Mouse (Mus musculus): Measurements from ENCODE around the gene Rsad2. TPM values are rescaled to one million over a fixed set of nuclear protein-coding genes. Genes with fewer than 3 reads are reported as not detected.
A peak's percentile ranks its signal among the peaks of the same experiment; 100 is the strongest.

The Rsad2 gene
- polyA plus RNA-seq, 1 experiment from 2014 or later, result 1.2 TPM

DNA sequence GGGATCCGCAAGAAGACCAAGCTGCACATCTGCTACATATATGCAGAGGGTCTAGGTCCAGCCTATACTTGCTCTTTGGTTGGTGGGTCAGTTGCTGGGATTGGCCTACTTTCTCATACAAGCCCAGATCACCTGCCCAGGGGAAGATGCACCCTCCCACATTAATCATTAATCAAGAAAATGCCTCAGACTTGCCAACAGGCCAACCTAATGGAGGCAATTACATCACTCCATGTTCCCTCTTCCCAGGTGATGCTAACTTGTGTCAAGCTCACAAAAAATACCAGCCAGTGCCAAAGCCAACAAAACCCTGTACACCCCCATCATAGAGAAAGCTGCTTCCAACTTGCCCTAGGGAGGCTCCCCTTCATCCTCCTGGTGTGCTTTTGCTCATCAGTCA, 55.5 kb downstream of the Rsad2 start:
- WGBS, result 100% methylated on average over 1 of the region's 1 CpGs
- Histone ChIP-seq H3K4me1 (replicated peaks) (peaks cover 38% of the 10 kb centered on the region), H3K9me3 (replicated peaks) (no peaks in the 10 kb centered on the region), H3K4me3 (no peak overlapping the region), H3K27me3 (replicated peaks) (no peaks in the 10 kb centered on the region), H3K36me3 (no peaks in the 10 kb centered on the region), H3K27ac (ENCODE audit: poor library complexity, severe bottlenecking) (no peak overlapping the region), H3K9ac (no peak overlapping the region), H3K4me2 (no peak overlapping the region)
- ATAC-seq (ENCODE audit: insufficient number of reproducible peaks, low FRiP score), result no peak

DNA sequence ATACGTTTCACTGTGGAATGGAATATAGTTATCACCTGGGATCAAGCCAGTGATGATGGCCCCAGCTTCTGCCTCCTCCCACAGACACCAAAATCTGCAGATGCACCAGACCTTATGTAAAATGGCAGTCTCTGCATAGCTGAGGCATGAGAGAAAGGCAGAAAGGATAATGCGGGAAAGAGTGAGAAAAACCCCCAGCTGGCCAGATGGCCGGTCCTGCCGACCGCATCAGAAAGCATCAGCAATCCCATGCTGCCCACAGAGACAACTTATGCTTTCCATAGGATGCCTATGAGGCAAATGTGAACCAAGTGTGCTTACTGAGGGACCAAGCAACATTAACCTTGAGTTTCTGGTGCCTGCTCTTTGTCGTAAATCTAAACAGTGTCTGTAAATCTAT, 56.9 kb downstream of the Rsad2 start:
- no peak overlapping the region for H3K4me3 ChIP-seq
- no peak overlapping the region for H3K9ac ChIP-seq
- WGBS, result 84% methylated on average over 6 of the region's 6 CpGs
- ATAC-seq (ENCODE audit: insufficient number of reproducible peaks, low FRiP score), result no peak
- peaks cover 25% of the 10 kb centered on the region for H3K4me1 ChIP-seq (replicated peaks)
- no peak overlapping the region for H3K4me2 ChIP-seq
- no peaks in the 10 kb centered on the region for H3K36me3 ChIP-seq
- H3K27me3 ChIP-seq (replicated peaks), result no peaks in the 10 kb centered on the region
- H3K9me3 ChIP-seq (replicated peaks), result no peaks in the 10 kb centered on the region
- no peak overlapping the region for H3K27ac ChIP-seq (ENCODE audit: poor library complexity, severe bottlenecking)

GRCm38 (mm10) chr12:26398597-26398996, 57.7 kb downstream of the Rsad2 start:
- Histone ChIP-seq H3K36me3 (no peaks in the 10 kb centered on the region), H3K4me3 (no peak overlapping the region), H3K27me3 (replicated peaks) (no peaks in the 10 kb centered on the region), H3K27ac (ENCODE audit: poor library complexity, severe bottlenecking) (no peak overlapping the region), H3K9me3 (replicated peaks) (no peaks in the 10 kb centered on the region), H3K9ac (no peak overlapping the region), H3K4me1 (replicated peaks) (peaks cover 19% of the 10 kb centered on the region), H3K4me2 (no peak overlapping the region)
- WGBS, result 58% methylated on average over 2 of the region's 2 CpGs
- no peak for ATAC-seq (ENCODE audit: insufficient number of reproducible peaks, low FRiP score)

DNA sequence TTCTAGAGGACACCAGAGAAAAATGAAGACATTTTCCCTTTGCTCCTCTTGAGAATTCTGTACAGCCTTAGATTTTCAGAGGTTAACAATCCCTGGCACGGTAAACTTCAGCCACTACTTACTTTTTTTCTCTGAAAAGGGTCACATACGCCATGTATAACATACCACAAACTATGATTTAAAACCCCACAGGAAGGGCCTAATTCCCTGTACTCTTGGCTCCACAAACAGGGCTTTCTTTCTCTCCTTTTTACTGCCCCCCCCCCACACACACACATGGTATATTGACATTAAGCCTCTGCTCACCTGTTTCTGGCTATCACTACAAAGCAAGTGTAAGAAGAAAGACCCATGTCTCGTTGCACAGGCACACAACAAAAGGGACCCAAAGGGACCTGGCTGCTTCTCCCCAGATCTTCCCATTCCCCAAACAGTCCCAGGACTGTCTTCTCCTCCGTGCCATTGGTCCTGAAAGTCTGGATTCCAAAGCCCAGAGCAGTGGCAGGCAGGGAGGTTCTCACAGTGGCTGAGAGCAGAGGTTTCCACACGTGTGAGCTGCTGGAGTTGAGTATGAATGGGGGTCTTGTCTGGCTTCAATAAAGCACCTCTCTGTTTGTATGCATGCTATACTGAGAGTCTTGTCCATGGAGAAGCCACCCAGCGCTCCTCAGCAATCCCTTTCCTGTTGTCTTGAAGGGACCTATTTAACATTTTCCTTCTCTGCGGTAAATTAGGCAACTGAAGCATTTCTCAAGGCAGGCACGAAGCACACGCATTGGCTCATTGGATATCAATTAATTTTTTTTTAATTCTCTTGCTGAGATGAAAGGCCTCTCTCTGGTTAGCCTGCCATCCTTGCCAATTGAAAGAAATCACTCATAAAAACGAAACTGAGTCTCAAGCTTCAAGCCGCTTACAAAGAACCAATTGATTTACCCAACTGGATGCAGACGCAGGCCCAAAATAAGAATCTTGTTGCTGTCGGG, 61.5 kb downstream of the Rsad2 start:
- Histone ChIP-seq H3K9ac (no peak overlapping the region), H3K27me3 (replicated peaks) (no peaks in the 10 kb centered on the region), H3K36me3 (no peaks in the 10 kb centered on the region), H3K27ac (ENCODE audit: poor library complexity, severe bottlenecking) (no peak overlapping the region), H3K4me1 (replicated peaks) (no peaks in the 10 kb centered on the region), H3K4me2 (no peak overlapping the region), H3K9me3 (replicated peaks) (no peaks in the 10 kb centered on the region), H3K4me3 (no peak overlapping the region)
- WGBS, result 72% methylated on average over 13 of the region's 13 CpGs
- ATAC-seq (ENCODE audit: insufficient number of reproducible peaks, low FRiP score), result no peak

- Histone ChIP-seq H3K27me3 (replicated peaks) (no peaks in the 10 kb centered on the region), H3K36me3 (0 out of 2 replicates have a peak, but pooled peaks cover 2% of the 10 kb centered on the region), H3K4me2 (no peak overlapping the region), H3K4me3 (no peak overlapping the region), H3K4me1 (replicated peaks) (no peaks in the 10 kb centered on the region), H3K9ac (no peak overlapping the region), H3K9me3 (replicated peaks) (no peaks in the 10 kb centered on the region), H3K27ac (ENCODE audit: poor library complexity, severe bottlenecking) (no peak overlapping the region)
- WGBS, result 80% methylated on average over 5 of the region's 5 CpGs
- no peak for ATAC-seq (ENCODE audit: insufficient number of reproducible peaks, low FRiP score)
Observed at GRCm38 (mm10) chr12:26393291-26393690, 63.0 kb downstream of the Rsad2 start.

Small RNAs within 50 kb of the gene (microRNA-seq; reads per million reads assigned to microRNA genes)
- gene Mir6538, result 7.3 reads per million, percentile 20 among the genes with 10 or more reads in this experiment

Other genes starting within 250 kb of the Rsad2 start
- 10.0 and 11.3 TPM in 2 replicates for gene Rnf144a, start 41.2 kb downstream of the Rsad2 start, polyA plus RNA-seq (2016; fragmentation: Nextera tagmentation; extraction: Ambion mirVana)
- 5.3 and 6.4 TPM in 2 replicates for gene Cmpk2, start 12.8 kb upstream of the Rsad2 start, polyA plus RNA-seq (2016; fragmentation: Nextera tagmentation; extraction: Ambion mirVana)